Mouse (Mus musculus) liver, postnatal 0 days (tissue): ENCODE results near the gene Mbd3. TPM values are rescaled to one million over a fixed set of nuclear protein-coding genes. Genes with fewer than 3 reads are reported as not detected.

Source experiments
- ATAC-seq: fragments of 200-750 bp; cut with Nextera tagmentation; 2 replicates; pipeline ENCODE4 v1.8.0; 2017; ENCODE audit warnings: mild to moderate bottlenecking, moderate library complexity
- DNase-seq: peaks from one replicate; pipeline ENCODE4 v3.0.0-alpha.2; 2016
- H3K27ac ChIP-seq: fragments of 300-500 bp; sonication (generic); 2 replicates; pipeline ENCODE4 v1.5.1; 2014; ENCODE audit warnings: antibody characterized with exemption, moderate library complexity, mild to moderate bottlenecking, low read depth
- H3K27me3 ChIP-seq: fragments of 300-500 bp; sonication (generic); 2 replicates; pipeline ENCODE4 v1.6.1; 2014; ENCODE audit warnings: low read length, control low read depth, mixed read lengths; ENCODE audit not compliant: insufficient read depth
- H3K36me3 ChIP-seq: fragments of 300-500 bp; sonication (generic); replicated peaks from 2 replicates; pipeline ENCODE4 v1.6.1; 2014; ENCODE audit warnings: mild to moderate bottlenecking, control low read depth, low read length, moderate library complexity, mixed read lengths; ENCODE audit not compliant: insufficient read depth
- H3K4me1 ChIP-seq: fragments of 300-500 bp; sonication (generic); 2 replicates; pipeline ENCODE4 v1.6.1; 2014; ENCODE audit warnings: antibody characterized with exemption, mild to moderate bottlenecking, control low read depth; ENCODE audit not compliant: insufficient read depth
- H3K4me2 ChIP-seq: fragments of 300-500 bp; sonication (generic); 2 replicates; pipeline ENCODE4 v1.6.1; 2014; ENCODE audit warnings: low read depth, mild to moderate bottlenecking, low read length, moderate library complexity, mixed read lengths
- H3K4me3 ChIP-seq: fragments of 300-500 bp; sonication (generic); 2 replicates; pipeline ENCODE4 v1.5.1; 2014; ENCODE audit warnings: low read depth, low read length
- H3K9ac ChIP-seq: fragments of 300-500 bp; sonication (generic); replicated peaks from 2 replicates; pipeline ENCODE4 v1.6.1; 2014; ENCODE audit warnings: mild to moderate bottlenecking, moderate library complexity
- H3K9me3 ChIP-seq: fragments of 300-500 bp; sonication (generic); 2 replicates; pipeline ENCODE4 v1.6.1; 2016; ENCODE audit warnings: mild to moderate bottlenecking, control low read depth, low read length, mixed read lengths
- CTCF ChIP-seq: sonication (generic); IDR thresholded peaks from 2 replicates; pipeline ENCODE4 v1.5.1; 2016; ENCODE audit warnings: antibody characterized with exemption, low read depth
- EP300 ChIP-seq: IDR thresholded peaks from 2 replicates; pipeline ENCODE4 v1.6.1; 2016; ENCODE audit warnings: antibody characterized with exemption, low read depth, mild to moderate bottlenecking
- WGBS: fragments of 180-500 bp; shearing (Covaris S2); extraction: QIAGEN DNeasy Blood & Tissue Kit; methylation state at CpG from one replicate; pipeline ENCODE4 v1.1.7; 2014; ENCODE audit not compliant: insufficient replicate concordance; 5-methylcytosine and 5-hydroxymethylcytosine counted together
- polyA plus RNA-seq: library from polyadenylated mRNA; unstranded; fragments of >200 nt; fragmentation: Nextera tagmentation; extraction: Ambion mirVana; gene quantifications from 2 replicates; pipeline ENCODE4 v1.2.1, GENCODE M21; 2015

Gene Mbd3
- polyA plus RNA-seq, 1 experiment from 2014 or later, result 33.4 TPM

DNA sequence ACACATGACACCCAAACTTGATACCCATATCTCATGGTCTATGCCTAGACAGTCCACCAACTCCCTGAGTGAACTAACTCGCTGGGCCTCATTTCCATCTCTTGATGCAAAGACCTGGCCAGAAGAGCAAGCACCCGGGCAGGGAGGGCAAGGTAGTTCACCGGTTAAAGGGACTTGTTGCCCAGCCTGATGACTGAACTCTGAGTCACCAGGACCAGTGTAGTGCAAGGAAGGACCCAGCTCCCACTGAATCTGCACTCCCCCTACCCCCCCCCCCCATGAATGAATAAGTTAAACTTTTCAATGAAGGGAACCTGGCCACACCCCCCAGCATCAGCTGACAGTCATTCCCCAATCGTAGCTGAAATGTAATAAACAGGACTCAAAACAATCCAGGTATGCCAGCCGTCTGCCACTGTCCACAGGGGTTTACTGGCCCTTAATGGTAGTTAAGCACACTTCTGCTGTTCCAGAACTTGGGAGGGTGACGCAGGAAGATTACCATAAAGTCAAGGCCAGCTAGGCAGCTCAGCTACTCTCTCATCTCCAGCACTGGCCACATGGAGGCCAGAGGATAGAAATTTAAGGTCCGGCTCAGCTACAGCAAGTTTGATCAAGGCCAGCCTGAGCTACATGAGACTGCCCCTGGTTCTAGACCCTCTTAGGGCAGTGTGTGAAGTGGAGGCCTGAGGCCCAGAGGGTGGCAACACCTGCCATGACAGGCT, 16.5 kb downstream of the Mbd3 start:
- peaks cover 10% of the 10 kb centered on the region; the same call in 1 of the 2 replicates for H3K27me3 ChIP-seq
- H3K4me3 ChIP-seq, result no peak overlapping the region
- no peak for ATAC-seq
- peaks cover 13% of the 10 kb centered on the region for H3K36me3 ChIP-seq
- H3K4me2 ChIP-seq, result no peak overlapping the region
- TF ChIP-seq CTCF, result no peak
- no peak for TF ChIP-seq EP300
- H3K4me1 ChIP-seq, result peaks cover 36% of the 10 kb centered on the region
- H3K9me3 ChIP-seq, result no peaks in the 10 kb centered on the region
- DNase-seq, result no peak
- WGBS, result 88% methylated on average over 7 of the region's 7 CpGs
- no peak overlapping the region for H3K9ac ChIP-seq
- no peak overlapping the region for H3K27ac ChIP-seq

DNA sequence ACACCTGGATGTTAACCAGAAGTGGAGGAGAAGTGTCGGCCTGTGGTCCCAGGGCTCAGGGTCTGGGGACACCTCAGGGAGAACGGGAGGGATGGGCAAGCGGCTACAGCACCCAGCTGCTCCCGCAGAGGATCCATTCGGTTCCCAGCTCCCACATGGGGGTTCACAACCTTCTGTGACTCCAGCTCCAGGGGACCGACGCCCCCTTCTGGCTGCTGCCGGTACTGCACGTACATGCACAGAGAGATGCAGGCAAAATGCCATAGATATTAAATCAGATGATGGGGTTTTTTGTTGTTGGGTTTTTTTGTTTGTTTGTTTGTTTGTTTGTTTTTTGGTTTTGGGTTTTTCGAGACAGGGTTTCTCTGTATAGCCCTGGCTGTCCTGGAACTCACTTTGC, 21.6 kb downstream of the Mbd3 start:
- no peak overlapping the region for H3K4me2 ChIP-seq
- H3K9ac ChIP-seq, result no peak overlapping the region
- WGBS, result 47% methylated on average over 10 of the region's 10 CpGs
- peaks cover 13% of the 10 kb centered on the region for H3K36me3 ChIP-seq
- no peak overlapping the region for H3K27ac ChIP-seq
- no peak overlapping the region for H3K4me3 ChIP-seq
- no peaks in the 10 kb centered on the region for H3K9me3 ChIP-seq
- peaks cover under 1% of the 10 kb centered on the region; the same call in 1 of the 2 replicates for H3K27me3 ChIP-seq
- H3K4me1 ChIP-seq, result no peaks in the 10 kb centered on the region
- DNase-seq, result peak; percentile 61
- no peak for ATAC-seq
- TF ChIP-seq CTCF (peak; percentile 77), EP300 (no peak)

DNA sequence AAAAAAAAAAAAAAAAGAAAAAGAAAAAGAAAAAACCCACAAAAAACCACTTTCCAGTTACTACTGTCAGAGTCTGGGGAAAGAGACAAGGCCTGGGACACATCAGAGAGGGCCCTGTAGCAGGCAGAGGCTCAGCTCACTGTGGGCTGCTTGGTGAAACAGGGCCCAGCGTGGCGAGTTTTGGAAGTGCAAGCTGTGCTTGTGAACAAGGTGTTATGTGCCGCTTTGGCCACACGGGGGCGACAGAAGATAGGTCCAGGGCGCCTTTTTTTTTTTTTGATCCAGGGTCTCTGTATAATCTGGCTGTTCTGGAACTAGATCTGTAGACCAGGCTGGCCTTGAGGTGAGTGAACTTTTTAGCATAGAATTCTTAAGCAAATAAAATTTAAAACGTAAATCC, 23.2 kb downstream of the Mbd3 start:
- no peaks in the 10 kb centered on the region for H3K9me3 ChIP-seq
- H3K36me3 ChIP-seq, result no peaks in the 10 kb centered on the region; the same call in 1 of the 2 replicates
- H3K27ac ChIP-seq, result no peak overlapping the region
- TF ChIP-seq CTCF (peak; percentile 94), EP300 (no peak)
- H3K27me3 ChIP-seq, result peaks cover 7% of the 10 kb centered on the region; the same call in 1 of the 2 replicates
- no peaks in the 10 kb centered on the region; the same call in 1 of the 2 replicates for H3K4me1 ChIP-seq
- ATAC-seq (peak; percentile 61), DNase-seq (peak; percentile 93)
- H3K4me3 ChIP-seq, result no peak overlapping the region
- WGBS, result 3% methylated on average over 7 of the region's 7 CpGs
- no peak overlapping the region for H3K4me2 ChIP-seq
- H3K9ac ChIP-seq, result no peak overlapping the region

DNA sequence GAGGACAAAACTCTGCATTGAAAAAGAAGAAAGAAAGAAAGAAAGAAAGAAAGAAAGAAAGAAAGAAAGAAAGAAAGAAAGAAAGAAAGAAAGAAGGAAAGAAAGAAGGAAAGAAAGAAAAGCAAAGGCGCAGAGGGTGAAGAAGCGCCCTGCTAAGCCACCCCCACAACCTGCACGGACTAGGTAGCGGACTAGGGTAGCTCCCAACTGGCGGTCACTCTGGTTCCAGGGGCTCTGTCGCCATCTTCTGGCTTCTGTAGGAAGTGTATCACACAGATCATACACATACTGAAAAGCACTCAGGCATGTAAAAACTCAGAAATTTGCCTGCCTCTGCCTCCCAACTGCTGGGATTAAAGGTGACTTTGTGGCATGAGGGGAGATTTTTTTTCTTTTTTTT, 25.3 kb downstream of the Mbd3 start:
- TF ChIP-seq EP300, result no peak
- TF ChIP-seq CTCF, result peak; percentile 84
- H3K4me1 ChIP-seq, result no peaks in the 10 kb centered on the region; the same call in 1 of the 2 replicates
- H3K9ac ChIP-seq, result no peak overlapping the region
- H3K4me3 ChIP-seq, result no peak overlapping the region
- no peaks in the 10 kb centered on the region for H3K9me3 ChIP-seq
- H3K27ac ChIP-seq, result no peak overlapping the region
- DNase-seq (peak; percentile 83), ATAC-seq (peak; percentile 69)
- WGBS, result 17% methylated on average over 6 of the region's 6 CpGs
- no peak overlapping the region for H3K4me2 ChIP-seq
- no peaks in the 10 kb centered on the region for H3K36me3 ChIP-seq
- peaks cover 7% of the 10 kb centered on the region; the same call in 1 of the 2 replicates for H3K27me3 ChIP-seq

DNA sequence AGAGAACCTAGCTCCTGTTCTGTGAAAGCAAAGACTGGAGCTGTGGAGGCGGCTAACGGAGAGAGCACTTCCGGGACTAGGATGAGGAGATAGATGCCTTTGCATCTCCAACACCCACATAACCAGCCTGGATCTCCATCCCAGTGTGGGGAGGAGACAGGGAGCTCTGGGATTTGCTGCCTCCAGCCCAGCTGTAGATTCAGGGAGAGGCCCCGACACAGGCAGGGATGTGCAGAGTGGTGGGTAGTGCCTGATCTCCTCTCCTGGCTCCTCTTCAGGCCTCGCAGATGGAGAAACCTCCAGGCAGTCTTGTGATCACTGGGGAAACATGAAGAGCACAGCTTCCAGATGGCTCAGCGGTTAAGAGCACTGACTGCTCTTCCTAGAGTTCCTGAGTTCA, 26.6 kb downstream of the Mbd3 start:
- Histone ChIP-seq H3K4me3 (no peak overlapping the region), H3K36me3 (no peaks in the 10 kb centered on the region), H3K4me1 (no peaks in the 10 kb centered on the region; the same call in 1 of the 2 replicates), H3K9ac (no peak overlapping the region), H3K4me2 (no peak overlapping the region), H3K27me3 (peaks cover 7% of the 10 kb centered on the region; the same call in 1 of the 2 replicates), H3K27ac (no peak overlapping the region), H3K9me3 (no peaks in the 10 kb centered on the region)
- ATAC-seq (no peak), DNase-seq (no peak)
- 80% methylated on average over 6 of the region's 6 CpGs for WGBS
- no peak for TF ChIP-seq EP300
- TF ChIP-seq CTCF, result no peak

DNA sequence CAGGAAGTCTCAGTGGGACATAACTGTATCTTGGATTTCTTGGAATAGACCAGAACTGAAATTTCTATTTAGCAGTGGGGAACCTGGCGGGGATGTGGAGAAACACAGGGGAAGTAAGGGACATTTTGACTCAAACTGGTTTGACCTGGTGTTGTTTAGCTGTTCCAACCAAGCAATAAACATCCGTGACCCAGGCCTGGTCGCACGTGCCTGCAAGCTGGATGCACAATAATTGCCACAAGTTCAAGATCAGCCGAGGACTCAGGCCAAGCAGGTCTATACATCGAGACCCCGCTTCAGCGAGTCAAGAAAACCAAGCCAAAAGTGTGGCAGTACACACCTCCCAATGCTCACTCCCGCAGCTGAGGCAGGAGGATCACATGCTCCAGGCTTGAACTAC, 27.4 kb downstream of the Mbd3 start:
- H3K4me1 ChIP-seq, result no peaks in the 10 kb centered on the region; the same call in 1 of the 2 replicates
- no peaks in the 10 kb centered on the region for H3K36me3 ChIP-seq
- ATAC-seq, result no peak
- 56% methylated on average over 9 of the region's 9 CpGs for WGBS
- TF ChIP-seq CTCF (no peak), EP300 (no peak)
- DNase-seq, result no peak
- no peak overlapping the region for H3K4me3 ChIP-seq
- H3K27ac ChIP-seq, result no peak overlapping the region
- H3K9ac ChIP-seq, result no peak overlapping the region
- H3K4me2 ChIP-seq, result no peak overlapping the region
- no peaks in the 10 kb centered on the region for H3K9me3 ChIP-seq
- H3K27me3 ChIP-seq, result peaks cover 7% of the 10 kb centered on the region; the same call in 1 of the 2 replicates
